Mouse (Mus musculus): ENCODE measurements around the gene Kbtbd2.

Kbtbd2 gene

DNA sequence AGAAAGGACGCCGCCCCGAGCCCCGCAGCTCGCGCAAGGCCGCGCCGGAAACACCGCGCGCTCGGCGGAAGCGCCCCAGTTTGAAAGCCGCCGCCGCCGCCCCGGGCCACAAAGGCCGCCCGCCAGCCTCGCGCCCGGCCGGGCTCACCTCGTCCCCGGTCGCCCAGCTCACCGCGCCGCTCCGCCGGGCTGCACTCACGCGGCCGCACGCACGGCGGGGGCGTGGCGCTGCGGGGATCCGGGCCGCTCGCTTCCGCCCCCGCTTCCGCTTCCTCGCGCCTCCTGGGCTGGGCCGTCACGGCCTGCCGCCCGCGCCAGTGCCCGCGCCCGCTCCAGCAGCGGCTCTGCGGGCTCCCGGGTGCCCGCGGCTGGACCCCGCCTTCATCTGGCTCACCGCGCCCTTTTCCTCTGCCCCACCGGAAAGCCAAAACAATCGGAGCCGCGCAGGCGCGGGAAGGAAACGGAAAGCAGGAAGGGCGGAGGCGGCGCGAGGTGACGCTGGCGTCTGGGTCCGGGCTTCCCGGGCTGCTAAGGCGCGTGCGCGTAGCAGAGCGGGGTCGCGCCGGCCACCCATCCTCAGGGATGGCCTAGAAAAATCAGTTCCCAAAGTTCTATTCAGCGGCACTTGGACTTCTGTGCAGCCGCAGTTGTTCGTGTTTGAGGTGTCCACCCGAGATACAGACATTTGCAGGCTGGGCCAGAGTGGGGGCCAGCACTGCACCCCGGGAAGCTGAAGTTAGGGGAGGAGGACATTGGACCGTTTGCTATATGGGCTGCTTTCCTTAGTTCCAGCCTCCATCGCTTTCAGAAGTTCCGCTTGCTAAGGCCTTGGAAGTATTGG lies at the start of gene Kbtbd2:
Gene Kbtbd2, minus strand, starts transcription at position 503 of the 841 bp plus-strand sequence.
- peak; percentile 86 for DNase-seq (ENCODE audit: low read depth)

DNA sequence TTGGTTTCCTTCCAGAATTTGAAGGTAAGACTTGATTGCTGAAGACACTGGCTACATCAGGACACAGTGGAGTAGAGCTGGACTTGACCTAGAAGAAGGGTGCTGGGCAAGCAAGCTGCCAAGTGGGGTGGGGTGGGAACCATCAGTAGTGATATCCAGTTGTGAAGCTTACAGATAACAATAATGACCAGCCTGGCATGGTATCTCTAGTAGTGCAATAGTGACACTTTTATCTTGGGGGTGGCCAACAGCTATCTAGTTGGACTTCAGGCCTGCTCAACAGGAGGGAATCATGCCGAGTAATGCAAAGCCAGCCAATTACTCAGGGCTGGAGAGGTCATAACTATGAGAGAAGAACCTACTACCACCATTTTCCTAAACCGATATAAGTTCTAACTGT lies 46.8 kb upstream of the Kbtbd2 start:
- DNase-seq (ENCODE audit: low read depth), result no peak

DNA sequence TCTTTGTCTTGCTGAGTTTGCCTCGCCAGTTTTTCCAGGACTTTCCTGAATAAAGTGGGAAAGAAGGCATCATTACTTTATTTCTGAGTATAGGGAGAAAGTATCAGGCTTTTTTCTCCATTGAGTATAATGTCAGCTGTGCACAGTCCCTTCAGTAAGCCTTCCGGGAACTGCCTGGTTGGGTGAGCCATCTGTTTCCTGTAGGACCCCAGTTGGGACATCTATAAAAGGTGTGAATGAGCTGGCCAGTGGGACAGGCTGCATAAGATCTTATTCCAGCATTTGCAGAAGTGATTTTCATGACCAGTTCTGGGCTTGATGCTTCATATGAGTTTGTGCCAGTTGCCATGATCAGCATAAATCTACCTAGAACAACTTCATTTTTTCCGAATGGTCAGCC lies 45.6 kb upstream of the Kbtbd2 start:
- DNase-seq (ENCODE audit: low read depth), result no peak

DNA sequence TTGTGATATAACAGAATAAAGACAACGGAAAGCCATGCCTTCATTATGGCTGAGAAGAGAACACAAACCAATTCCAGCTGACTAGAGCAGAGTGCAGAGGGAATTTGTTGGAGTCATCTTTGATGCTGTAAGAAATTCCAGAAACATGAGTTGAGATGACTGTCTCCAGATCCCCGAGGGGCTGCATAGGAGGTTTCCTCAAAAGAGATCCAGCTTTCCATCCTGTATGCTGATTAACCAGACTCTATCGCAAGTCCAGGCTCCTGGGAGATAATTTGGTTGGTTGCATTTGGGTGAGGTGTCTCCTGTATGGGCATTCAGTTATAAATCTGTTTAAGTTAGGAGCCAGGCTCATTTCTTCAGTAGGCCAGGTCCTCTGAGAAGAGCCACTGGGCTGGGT lies 40.0 kb upstream of the Kbtbd2 start:
- no peak for DNase-seq (ENCODE audit: low read depth)

DNA sequence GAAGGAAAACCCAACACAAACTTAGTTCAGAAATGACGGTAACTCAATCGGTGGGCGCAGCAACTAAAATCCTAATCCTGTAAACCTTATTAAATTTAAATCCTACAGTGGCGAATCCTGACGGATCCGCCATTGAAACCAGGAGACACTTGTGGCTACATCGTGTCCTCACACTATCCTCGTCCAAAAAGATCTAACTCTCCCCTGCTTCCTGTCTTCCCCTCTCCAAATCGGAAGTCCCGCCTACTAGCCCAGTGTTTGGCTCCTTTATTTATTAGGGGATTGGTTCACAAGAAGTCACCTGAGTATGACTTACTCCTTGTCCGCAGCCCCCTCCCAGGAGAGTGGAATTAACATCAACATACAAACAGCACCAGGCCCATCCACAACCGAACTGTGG lies 39.6 kb upstream of the Kbtbd2 start:
- no peak for DNase-seq (ENCODE audit: low read depth)

DNA sequence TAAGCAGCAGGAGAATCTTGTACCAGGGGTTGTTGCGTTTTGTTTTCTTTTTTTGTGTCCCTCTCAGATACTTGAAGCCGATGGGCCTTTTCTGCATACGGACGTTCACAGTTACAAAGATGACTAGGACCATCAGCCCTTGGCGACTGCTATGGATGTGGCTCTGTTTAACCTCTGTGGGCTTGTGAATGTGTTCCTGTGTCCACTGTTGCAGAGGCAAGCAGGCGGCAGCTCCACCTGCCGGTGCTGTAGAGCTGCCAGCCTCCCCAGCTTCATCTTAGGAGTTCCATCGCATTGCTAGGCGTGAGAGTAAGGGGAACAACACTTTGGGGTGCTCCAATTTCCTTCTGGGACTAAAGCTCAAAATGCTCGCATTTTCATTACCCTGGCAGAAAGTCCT lies 37.9 kb upstream of the Kbtbd2 start:
- no peak for DNase-seq (ENCODE audit: low read depth)

DNA sequence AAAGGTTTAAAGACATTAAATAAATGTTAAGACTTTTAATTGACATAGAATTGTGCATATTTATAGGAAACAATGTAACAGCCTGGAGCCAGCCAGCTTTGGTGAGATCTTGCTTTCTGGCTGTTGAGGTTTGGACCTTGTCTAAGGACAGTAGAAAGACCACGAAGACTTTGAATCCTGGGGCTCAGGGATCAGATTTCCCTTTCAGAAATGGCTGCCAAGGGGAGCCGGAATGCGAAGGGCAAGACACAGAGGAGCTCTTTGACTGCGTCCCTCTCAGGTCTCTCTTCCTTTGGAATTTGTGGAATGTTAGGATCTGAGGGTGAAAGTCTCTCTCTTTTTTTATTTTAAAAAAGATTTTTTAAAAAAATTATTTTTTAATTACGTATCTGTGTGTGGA lies 37.2 kb upstream of the Kbtbd2 start:
- no peak for DNase-seq (ENCODE audit: low read depth)

DNA sequence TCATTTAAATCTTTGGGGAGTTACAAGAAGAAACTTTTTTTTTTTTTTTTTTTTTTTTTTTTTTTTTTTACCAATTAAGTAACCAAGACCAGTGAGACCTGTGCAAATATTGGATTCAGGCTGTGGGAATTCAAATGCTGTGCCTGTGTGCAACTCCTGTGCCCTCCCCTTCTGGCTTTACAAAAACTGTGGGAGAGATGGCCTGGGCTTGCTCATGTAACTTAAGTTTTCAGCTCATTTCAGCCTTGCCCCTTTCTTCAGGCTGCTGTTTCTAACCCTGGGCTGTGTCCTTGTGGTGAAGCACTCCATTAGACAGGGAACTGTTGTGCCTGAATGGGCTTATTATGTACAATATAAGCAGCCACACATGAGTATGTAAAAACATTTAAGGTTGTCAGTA lies 35.2 kb upstream of the Kbtbd2 start:
- no peak for DNase-seq (ENCODE audit: low read depth)

DNA sequence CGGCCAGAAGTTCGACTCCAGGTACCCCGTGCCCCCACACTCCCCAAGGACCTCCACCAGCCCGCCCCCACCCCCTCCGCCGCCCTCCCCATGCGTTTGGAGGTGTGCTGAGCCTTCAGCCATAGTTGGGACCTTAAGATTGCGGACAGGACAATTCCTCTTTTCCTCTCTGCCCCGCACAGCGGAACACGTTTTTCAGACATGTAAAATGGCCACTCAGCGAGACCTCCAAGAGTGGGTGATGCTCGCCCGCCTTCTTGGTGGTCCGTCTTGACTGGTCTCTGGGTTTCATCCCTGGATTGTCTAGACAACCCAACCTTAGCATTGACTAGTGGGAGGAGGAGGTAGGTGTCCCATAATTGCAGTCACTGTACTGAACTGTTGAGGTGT lies 34.8 kb upstream of the Kbtbd2 start:
- DNase-seq (ENCODE audit: low read depth), result no peak

DNA sequence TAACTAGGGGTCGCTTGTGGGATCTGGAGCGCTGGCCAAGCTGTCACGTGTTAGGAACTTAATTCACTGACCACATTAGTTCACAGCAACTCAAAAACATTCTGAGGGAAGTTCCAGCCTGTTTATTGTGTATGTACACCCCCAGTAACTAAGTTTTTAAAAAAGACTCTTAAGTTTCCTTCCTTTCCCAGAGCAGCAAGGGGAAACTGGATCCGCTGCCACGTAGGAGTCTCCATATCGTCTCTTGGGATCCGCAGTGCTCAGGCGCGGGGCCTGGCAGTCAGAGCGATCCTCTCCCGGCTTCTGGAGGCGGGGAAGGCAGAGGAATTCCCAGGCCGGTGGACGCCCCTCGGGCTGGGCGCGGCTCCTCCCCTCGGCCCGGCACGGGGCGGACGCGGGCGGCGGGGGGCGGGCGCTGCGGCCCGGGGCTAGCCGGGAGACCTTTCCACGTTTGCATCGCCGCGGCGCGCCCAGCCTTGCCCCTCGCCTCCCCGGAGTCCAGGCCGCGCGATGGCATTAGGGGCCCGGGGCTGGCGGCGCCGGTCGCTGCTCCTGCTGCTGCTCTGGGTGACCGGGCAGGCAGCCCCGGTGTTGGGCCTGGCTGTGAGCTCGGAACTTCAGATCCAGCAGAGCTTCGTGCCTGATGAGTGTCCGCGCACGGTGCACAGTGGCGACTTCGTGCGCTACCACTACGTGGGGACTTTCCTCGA lies 34.2 kb upstream of the Kbtbd2 start, which contains the start of gene Fkbp9:
Gene Fkbp9, plus strand, starts transcription at position 363 of the 710 bp plus-strand sequence.
- DNase-seq (ENCODE audit: low read depth), result no peak

DNA sequence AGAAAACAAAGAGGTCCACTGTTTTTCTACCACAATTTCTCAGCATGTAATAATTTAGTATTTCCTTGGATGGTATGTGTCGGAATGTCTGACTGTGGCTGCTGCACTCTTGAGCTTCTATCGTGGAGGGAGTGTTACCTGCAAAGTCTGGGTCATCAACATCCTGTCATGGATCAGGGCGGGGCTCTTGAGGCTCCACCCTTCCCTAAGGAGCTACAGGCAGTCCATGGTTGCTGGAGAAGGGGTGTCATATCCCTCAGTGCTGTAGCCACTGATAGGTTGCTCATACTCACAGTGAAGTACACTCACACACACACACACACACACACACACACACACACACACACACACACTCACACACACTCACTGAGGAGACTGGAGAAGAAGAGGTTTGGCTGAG lies 28.0 kb upstream of the Kbtbd2 start:
- no peak for DNase-seq (ENCODE audit: low read depth)

DNA sequence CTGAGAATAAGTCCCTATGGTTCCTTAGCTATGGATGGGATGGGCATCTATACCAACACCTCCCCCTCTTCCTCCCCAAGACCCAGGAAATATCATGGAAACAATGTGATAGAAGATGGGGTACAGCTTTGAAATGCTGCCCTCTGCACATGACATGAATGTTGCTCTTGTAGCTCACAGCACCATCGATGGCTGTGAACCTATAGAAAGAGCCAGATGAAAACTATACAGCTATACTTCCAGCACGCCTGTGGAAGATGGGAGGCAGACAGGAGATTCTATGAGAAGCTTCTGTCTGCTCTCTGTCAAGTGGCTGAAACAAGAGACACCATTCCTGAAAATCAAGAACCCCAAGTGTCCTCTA lies 21.5 kb upstream of the Kbtbd2 start:
- DNase-seq (ENCODE audit: low read depth), result no peak

DNA sequence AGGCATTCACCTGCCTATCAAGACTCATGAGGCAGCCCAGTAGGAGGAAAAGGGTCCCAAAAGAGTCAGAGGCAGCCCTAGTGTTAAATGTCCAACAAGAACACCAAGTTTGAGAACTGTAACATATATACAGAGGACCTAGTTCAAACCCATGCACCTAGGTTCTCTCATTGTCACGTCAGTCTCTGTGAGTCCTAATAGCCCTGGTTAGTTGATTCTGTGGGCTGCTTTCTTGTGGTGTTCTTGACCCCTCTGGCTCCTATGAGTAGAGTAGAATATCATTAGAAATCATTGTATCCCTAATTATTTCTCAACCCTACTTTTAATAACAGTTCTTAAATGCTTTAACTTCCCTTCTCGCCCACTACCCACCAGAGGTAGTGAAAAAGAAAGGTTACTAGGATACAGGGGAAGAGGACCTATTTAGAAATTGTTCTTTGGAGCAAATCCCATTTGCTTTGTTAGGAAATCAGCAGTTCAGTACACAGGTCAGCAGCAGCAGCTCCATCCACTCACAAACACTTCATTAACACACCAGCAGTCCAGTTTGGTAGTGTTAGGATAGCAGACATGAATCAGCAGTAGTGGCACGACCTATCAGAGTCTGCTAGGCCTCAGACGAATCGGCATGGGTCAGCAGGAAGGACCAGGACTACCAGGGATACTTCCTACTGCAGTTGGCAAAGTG lies 21.0 kb upstream of the Kbtbd2 start:
- DNase-seq (ENCODE audit: low read depth), result no peak

DNA sequence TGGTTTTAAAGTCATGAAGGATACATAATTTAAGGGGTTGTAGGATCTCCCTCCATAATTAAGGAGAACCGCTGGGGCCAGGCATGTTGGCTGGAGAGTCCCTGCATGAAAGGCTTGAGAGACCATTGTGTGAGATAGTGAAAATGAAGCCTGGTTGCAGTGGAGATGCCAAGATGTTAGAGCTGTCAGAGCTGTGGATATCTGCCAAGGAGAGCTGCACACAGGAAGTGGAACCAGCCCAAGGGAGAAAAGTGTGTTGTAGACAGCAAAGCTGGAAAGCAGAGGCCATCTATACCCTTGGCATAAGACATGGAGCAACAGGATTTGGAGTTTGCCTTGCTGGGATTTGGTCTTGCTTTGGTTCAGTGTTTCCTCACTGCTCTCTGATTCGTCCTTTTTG lies 15.7 kb upstream of the Kbtbd2 start:
- no peak for DNase-seq (ENCODE audit: low read depth)

DNA sequence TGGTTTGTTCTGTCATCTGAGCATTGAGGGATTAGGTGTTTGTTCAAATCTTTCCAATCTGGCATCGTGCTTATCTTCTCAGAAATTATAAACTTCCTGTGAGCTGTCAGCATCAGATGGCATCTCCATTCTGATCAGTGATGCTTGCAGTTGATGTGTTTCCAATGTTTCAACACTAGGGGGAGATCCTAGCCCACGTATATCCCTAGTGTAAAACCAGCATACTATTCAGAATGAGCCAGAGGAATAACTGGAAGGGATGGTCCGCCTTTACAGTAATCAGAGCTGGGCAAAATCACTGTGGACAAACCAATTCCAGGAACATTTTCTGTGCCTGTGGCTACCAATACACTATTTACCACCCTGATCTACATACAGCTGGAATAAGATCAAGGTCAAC lies 11.0 kb upstream of the Kbtbd2 start:
- no peak for DNase-seq (ENCODE audit: low read depth)

DNA sequence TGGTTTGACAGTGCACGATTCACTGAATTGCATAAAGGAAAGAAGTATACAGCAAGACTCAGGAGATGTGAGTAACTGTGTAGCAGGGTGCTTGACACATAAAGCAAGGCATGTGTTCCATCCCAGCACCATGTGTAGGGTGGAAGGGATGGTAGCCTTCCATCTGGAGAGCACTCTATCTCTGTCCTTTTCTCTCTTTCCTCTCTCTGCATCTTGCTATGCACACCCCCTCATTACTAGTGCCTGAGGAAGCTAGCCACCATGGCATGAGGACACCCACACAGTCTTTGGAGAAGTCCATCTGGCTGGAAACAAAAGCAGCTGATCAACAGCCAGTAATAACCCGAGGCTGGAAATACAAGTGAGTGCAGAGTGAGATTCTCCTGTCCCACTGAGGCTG lies 8.6 kb upstream of the Kbtbd2 start:
- no peak for DNase-seq (ENCODE audit: low read depth)

DNA sequence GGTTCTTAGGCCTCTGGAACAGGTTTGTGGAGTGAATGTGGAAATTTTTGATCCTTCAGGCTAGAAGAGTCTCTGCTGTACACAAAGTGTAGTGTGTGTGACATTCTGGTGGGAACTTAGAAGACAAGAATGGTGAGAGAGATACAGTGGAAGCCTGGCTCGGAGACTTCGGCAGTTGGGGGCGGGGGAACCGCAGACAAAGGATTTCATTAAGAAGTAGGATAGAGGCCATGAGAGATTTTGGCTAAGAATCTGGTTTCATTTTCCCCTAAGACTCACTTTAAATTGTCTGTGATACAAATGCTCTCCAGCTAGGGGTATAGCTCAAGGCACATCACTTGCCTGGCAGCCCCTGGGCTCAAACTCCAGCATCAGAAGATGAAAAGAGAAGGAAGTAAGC lies 7.4 kb upstream of the Kbtbd2 start:
- no peak for DNase-seq (ENCODE audit: low read depth)

DNA sequence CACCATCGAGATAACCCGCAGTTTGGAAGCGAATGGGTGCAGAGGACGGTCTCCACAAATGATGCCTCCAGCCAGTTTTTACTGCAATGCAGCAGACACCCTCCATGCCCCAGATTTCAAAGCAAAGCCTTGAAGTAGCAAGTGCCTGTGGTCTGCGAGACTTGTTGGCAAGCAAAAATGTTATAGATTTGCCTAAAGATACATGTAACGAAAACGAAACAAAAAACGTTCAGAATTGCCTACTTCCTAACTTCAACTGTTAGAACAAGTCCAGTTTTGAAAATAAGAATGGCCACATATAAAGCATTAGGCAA lies 496 bp upstream of the Kbtbd2 start:
- no peak for DNase-seq (ENCODE audit: low read depth)

DNA sequence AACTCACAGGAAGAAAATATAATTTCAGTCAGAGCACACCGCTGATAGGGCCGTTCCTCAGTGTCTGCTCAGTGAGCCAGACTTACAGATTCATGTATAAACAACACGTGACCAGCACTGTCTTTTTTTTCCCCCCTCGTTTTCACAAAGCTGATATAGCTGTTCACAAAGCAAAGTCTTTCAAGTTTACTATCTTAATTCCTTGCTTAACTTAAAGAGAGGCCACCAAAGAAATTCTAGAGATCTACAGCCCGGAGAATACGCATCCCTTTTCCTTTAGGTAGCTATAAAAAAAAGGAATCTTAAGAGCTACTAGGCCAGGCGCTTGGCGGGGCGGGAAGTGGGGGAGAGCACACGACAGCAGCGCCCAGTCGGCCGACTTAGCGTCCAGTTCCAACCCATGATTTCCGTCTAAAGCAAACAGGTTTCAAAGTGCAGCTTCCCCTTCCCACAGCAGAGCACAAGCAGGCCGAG lies 908 bp downstream of the Kbtbd2 start:
- peak; percentile 31 for DNase-seq (ENCODE audit: low read depth)

DNA sequence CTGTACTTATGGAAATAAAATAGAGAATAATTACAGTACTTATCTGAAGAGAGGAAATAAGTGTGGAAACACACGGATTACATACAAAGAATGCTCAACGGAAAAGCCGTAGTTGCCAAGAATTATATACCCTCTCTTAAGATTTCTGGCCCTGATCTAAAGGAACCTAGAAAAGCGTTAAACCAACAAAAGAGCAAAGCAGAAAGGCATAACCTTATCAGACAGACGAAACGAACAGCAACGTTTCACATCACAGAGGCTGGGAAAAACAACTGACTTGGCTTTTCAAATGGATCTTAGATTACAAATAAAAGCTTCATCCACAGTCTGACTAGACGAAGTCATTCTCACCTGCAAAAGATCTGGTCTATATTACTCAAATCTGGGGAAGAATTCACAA lies 1.4 kb downstream of the Kbtbd2 start:
- no peak for DNase-seq (ENCODE audit: low read depth)

DNA sequence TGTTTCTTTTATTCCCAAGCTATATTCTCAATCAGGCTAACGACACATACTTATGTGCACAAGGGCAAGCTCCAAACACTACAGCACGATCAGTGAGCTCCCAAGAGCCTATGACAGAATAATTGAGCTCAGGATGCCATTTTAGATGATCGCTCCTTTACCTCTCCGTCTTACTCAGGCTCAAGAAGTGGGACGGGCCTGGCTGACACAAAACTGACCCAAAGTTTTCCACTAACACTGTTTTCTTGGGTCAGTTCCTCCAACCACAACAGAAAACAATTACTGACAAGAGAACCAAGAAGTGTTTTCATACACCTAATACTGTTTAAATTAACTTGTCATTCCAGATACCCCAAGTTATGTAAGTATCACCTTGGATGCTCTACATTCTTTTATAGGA lies 2.8 kb downstream of the Kbtbd2 start:
- DNase-seq (ENCODE audit: low read depth), result no peak

DNA sequence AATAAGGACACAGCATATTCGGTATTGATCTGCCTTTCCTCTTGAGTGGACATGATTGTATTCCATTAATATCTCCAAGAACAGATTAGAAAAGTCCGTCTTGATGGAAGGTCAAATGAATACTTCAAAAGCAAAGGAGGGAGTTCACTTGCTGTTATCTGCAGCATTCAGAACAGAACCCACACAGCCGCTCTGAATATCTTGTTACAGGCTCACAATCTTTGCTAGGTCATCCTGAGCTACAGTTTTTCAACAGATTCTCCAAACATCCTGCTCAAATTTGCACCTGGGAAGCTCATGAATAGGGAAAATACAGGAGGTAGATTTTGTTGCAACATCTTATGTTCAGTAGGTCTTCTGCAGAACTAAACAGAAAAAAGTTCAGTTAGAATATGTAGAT lies 8.3 kb downstream of the Kbtbd2 start:
- DNase-seq (ENCODE audit: low read depth), result no peak

DNA sequence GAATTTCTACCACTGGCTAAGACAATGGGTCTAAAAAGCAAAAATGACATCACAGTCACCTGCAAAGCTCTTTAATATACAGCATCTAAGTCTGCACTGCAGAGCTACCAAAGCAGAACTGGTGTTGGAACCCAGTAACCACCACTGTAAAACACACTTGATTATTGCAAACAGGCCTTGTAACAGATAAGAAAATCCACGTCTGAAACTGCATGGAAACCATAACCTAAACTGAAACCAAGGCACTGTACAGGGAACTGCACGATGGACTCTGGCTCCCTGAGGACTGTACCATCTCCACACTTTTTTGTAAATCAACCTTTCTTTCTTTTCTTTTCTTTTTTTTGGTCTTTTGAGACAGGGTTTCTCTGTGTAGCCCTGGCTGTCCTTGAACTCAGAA lies 9.9 kb downstream of the Kbtbd2 start:
- no peak for DNase-seq (ENCODE audit: low read depth)
